Mouse (Mus musculus) testis, adult 2 months (tissue): ENCODE measurements at regions not wholly inside any gene's neighbourhood (a gene's known extent, or its start where the extent isn't known, plus 50 kb on each side); places are given as distances from the start of the nearest gene placed in this dataset.

ENCODE experiments used
- CTCF ChIP-seq: fragments of 200-500 bp; IDR thresholded peaks from 2 replicates; pipeline ENCODE4 v1.5.1; 2012; ENCODE audit warnings: low read depth, mild to moderate bottlenecking, inconsistent platforms, low read length, moderate library complexity; ENCODE audit not compliant: control insufficient read depth, insufficient read depth, insufficient replicate concordance
- POLR2A ChIP-seq: fragments of 200-500 bp; IDR thresholded peaks from 2 replicates; pipeline ENCODE4 v1.6.1; 2012; ENCODE audit warnings: low read depth, mild to moderate bottlenecking, inconsistent platforms, low read length, moderate library complexity; ENCODE audit not compliant: control insufficient read depth

- TF ChIP-seq CTCF (no peak), POLR2A (no peak)
Observed at GRCm38 (mm10) chr8:26468441-26468840, 349.1 kb downstream of the Gm45692 start.
